Mouse (Mus musculus) retina, embryonic 14.5 days (tissue): ENCODE results near the gene Rpusd2.
A peak's percentile ranks its signal among the peaks of the same experiment; 100 is the strongest.
"Not testable (repeated sequence)": the region's sequence is repeated elsewhere in the genome, so short reads cannot be mapped to it uniquely, and the experiment has no call there.

Source experiments
- DNase-seq: peaks from one replicate; pipeline ENCODE4 v3.0.0-alpha.2; 2015; ENCODE audit warnings: low spot score

Gene Rpusd2

DNA sequence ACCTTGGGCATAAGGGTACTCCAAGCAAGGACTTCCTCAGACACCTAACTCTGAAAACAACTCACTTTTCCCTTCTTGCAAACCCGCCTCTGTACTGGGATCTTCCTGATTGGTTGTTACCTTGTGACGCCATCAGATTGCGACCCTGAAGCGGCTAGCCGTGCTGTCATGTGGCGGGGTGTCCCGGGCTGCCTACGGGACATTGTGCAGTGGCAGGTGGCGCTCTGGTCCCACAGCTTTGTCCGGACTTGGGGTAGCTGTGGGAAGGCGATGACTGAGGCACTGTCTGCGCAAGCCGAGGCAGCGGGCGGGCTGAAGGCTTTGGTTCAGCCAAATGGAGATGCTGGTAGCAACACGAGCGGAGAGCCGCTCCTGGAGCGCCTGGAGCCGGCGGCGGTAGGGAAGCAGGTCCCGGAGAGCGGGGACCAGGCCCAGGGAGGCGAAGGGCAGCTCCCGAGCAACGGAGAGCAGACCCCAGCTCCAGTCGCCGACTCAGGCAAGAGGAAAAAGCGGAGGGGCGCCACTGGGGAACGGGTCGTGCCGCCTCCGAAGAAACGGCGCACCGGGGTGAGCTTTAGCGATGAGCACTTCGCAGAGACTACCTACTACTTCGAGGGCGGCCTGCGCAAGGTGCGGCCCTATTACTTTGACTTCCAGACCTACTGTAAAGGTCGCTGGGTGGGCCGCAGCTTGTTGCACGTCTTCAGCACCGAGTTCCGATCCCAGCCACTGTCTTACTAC is at the start of gene Rpusd2:
TSS of gene Rpusd2 (plus strand) at position 135 of the 741 bp plus-strand sequence.
- DNase-seq, result peak; percentile 96

DNA sequence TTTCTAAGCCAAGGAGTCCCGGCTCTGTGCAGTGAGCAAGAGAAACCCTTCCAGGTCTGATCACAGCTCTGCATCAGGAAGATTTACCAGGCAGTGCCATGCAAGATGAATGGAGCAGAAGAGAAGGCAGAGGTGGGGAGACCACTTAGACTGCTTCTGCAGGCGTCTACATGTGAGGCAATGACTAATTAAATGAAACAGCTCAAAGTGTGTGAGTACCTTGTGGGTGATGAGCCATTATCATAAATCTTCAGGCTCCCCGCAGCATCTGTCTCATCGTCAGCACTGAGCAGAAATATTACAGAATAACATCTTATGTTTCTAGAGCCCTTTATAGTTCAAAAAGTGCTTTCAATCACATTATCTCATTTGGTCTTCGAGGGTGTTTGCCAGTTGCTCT is 39.1 kb upstream of the Rpusd2 start:
- no peak for DNase-seq

DNA sequence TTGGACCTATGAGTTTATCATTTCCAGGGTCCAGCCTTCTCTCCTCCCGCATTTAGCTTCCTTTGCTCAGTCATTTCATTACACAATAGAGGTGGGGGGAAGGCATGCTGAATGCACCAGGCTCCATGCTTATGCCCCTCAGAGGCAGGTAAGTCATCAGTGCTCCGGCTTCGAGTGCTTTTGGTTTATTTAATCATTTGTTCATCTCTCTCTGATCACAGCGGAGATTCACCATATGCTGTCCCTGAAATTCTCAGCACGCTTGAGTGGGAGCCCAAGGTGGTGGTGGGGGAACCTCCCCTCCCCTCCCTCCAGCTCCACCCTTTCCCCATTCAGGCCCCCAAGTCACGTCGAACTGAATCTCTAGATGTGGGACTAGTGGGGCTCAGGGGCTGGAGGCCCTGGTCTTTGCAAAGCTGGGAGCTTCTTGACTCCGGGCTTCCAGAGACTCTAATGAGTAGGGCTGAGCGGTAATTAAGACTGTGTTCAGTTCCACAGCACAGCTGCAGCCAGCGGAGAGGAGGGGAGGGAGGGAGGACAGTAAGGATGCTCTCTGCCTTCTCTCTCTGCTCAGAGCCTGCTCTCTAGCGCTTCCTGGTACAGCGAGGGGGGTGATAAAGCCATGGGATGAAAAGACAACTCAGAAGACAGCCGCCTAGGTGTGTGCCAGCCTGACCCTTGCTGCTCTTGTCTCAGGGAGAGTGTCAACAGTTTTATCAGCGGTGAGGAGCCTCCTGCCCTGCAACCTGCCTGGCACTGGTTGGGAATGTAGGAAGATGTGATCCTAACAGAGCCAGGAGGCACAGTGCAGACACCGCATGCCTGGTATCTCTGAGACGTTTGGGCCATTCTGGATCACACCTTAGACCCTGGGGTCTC is 38.4 kb upstream of the Rpusd2 start:
- DNase-seq, result peak; percentile 58

DNA sequence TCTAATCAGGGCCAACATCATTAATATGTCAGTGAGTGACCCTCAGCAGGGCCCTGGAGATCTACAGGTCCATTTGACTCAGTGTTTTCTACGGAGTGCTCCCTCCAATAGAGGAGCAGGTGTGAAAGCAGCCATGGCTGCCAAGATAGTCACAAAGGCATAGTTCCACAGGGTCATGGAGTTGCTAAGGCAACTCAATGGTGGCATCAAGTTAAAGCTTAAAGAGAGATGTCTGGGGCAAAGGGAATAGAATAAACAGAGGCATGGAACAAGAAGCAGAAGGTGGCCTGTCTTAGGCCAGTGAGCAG is 37.8 kb upstream of the Rpusd2 start:
- no peak for DNase-seq

DNA sequence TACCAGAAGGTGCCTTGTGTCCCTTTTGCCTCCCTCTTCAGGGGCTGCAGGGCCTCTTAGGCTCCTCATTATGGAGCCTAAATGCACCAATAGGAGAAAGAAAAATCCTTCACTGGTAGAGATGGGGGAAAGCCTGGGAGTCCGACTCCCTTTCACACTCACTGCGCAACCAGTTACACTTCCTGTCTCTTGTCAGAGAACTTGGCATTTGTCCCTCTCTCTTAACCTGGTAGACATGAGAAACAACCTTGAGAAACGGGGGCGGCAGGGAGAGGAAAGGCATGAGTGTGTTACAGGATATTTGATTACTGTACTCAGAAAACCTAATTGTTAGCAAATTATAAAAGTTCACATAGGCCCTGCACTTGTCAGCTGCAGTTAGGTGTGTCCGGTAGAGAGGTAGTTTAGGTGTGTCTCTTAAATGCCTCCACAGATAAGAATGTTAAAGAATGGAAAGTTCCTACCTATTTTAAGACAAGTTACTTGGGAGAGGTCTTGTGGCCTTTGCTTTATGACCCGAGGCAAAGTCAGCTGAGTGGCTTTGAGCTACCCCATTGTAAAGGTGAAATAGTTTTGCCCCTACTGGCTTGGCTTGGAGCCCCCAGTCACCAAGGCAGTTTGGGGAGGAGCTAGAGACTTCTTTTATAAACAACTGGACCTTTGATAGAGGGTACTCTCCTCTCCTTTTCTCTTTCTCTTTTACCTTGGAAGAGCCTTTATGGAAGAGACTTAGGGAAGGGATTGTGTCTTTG is 36.3 kb upstream of the Rpusd2 start:
- no peak for DNase-seq

DNA sequence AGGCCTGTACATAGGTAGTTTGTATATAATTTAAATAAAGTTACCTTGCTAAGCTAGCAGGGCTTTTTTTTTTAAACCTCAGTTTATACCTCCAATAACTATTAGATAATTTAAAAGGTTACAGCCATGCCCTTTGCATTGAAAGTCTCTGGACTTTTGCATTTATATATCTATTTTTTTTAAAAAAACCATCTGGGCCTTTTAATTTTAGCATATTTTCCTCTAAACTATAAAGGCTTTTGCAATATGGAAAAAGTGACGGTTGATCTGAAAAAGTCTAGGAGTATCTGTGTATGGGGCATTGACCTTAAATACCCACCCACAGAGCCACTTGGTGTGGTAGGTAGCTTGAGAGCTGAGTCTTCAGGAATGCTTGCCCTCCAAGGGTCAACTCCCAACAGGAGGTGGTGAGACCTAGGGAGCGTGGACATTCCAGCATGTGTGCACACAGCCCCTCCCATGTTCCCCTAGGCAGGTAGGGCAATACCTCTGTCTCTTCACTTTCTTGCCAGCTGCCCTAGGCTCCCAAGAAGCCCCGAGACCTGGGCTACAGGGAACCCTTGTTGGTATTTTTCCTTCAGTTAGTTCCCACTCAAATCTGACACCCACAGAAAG is 35.5 kb upstream of the Rpusd2 start:
- no peak for DNase-seq

DNA sequence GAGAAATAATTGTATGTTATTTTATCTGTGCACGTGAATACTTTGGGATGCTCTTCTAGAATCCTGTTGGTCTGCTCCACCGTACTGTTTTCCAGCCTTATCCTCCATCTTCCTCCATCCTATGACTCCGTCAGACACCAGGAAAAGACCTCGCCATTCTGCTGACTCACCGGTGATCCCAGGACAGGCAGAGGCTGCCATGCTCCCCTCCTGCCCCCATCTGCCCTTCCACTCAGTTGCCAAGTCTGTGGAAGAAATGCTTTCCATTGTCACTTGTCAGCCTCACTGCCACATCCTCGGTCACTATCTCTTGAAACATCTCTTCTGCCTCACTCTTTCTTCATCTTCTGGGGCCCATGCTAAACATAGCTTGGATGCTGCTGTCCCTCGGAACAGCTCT is 27.7 kb upstream of the Rpusd2 start:
- no peak for DNase-seq

DNA sequence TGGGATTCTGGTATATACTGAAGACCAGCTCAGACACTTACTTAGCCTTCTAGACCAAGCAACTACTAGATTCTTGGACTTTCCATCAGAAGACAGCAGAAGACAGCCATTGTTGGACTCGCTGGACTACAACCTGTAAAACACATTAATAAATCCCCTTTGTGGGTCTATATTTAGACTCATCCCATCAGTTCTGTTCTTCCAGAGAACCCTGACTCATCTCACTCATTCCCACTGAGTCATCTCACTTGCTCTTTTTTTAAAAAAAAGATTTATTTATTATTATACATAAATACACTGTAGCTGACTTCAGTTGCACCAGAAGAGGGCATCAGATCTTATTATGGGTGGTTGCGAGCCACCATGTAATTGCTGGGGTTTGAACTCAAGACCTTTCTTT is 25.2 kb upstream of the Rpusd2 start:
- DNase-seq, result no peak

DNA sequence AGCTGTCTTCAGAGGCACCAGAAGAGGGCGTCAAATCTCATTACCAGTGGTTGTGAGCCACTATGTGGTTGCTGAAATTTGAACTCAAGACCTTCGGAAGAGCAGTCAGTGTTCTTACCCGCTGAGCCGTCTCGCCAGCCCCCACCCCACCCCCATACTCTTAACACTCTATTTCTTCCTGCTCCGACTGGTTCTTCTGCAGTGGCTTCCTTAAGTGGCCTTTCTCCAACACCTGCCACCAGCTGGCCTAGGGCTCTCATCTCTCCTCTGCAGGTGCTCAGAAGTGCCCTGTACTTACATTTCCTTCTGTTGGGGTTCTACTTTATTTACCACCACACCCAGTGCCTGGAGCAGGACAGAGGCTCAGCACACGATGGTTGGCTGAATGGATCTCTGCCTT is 19.6 kb upstream of the Rpusd2 start:
- DNase-seq, result no peak

DNA sequence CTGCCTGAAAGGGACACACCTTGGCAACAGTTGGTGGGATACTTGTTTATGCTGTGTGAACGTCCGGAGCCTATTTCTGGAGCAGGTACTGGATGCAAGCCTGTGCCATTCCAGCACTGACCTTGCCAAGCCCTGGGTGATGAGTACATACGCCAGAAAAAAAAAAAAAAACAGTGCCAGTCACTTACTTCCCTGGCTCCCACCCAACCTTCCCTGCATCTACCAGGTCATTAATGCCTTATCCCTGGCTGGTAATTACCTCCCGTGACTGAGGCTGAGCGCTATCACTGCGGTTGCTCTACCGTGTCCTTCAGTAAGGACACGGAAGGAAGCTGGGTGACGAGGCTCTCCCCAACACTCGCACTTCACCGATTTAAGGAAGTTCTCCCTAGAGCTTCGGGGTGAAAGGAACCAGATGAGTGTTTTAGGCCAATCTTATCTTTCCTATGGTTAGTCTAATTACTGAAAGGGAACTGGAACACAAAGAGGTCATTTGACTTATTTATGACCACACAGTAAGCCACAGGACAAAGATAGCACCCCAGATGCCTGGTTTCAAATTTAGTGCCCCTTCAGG is 18.9 kb upstream of the Rpusd2 start:
- no peak for DNase-seq

DNA sequence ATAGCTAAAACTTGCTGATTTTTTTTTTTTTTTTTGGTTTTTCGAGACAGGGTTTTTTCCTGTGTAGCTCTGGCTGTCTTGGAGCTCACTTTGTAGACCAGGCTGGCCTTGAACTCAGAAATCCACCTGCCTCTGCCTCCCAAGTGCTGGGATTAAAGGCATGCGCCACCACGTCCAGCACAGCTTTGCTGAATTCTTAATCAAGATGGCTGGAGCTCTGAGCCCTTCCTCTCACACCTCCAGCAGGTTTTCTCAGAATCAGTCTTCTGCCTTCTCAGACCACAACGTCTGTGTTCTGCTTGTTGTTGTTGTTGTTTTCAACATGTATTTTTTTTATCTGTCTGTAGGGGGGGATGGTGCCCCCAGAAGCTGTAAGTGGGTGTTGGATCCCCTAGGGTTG is 18.3 kb upstream of the Rpusd2 start:
- DNase-seq, result not testable (repeated sequence)

DNA sequence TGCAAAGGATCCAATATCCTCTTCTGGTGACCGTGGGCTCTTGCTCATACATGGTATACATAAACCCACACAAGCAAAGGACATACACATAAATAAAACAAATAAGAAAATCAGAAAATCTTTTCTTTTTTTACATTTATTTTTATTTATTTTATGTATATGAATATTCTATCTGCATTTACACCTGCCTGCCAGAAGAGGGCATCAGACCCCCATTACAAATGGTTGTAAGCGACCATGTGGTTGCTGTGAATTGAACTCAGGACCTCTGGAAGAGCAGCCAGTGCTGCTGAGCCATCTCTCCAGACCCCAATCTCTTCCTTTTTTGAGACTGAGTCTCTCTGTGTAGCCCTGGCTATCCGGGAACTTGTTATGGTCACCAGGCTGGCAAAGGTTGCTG is 16.9 kb upstream of the Rpusd2 start:
- DNase-seq, result no peak

DNA sequence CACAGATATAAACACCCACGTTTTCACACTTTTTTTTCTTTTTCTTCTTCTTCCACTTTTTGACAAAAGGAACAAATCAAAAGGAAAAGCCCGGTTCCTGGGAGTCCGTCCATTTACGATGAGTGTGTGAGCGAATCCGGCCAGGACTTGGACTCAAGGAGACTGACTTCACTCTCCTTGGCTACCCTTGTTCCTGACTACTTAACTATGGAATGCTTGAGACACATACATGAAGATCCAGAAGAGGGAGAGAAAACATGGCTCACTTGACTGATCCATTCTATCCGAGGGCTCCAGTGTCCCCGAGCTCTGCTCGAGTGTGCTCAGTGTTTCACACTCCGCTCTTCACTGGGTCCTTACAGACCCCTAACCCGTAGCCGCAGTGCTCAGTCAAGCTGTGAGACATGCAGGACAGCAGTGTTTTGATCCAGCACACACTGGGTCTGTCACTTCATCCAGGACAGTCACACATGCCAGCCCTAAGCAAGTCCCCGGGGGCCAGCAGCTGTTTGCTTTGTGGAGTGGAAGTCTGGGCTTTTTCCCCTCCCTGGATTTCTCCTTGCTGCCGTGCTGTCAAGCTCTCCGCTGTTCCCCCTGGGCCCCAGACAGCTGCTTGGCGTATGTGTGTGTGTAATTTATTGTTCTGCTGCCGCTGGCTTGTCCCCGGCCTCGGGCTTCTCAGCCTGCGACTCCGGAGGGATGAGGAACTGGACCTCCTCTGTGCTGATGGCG is 16.0 kb upstream of the Rpusd2 start:
- DNase-seq, result peak; percentile 65

DNA sequence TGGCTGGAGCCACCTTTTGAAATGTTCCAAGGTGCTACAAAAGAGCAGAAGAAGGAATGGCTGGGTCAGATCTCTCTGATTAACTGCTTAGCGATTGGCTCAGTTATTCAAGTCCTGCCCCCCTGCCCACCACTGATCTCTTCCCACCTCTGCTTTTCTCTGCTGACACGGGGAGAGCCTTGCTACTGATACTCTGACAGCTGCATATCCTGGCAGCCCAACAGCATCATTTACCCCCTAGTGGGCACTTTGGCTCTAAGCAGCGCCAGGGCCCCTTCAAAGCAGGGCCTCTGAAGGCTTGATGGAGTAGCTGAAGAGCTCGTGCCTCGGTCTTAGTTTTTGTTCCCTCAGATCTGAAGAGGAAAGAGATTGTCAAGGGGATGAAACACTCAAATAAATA is 15.5 kb upstream of the Rpusd2 start:
- DNase-seq, result peak; percentile 60

DNA sequence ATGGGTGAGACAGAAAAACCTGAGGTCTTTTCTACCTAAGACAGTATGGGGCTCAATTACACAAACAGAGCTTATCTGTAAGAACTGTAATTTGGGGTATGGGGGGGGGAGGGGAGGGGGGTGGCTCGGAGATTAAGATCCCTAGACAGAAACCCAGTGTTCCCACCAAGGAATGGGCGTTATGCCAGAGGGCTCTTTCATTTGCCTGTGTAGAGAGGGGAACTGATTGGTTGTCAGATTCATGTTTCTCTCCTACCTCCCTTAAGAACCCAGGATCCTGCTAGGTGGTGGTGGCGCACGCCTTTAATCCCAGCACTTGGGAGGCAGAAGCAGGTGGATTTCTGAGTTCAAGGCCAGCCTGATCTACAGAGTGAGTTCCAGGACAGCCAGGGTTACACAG is 15.1 kb upstream of the Rpusd2 start:
- DNase-seq, result no peak

DNA sequence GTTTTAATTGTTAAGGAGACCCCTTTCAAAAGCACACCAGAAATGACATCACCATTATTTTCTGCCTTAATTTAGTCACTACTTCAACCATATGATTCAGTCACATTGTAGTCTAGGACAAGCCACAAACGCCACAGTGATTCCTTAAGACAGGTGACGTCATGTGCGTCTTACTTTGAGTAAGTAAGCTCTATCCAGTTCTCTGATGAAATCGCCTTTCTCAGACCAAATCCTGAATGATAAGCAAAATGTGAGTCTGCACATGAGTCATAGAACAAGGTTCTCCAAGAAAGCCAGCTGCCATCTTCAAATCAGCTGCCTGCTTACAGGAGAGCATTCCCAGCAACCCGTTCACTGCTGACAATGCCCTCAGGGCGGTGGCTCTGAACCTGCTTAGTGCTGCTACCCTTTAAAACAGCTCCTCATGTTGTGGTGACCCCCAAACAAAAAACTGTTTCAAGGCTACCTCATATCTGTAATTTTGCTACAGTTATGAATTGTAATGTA is 11.4 kb upstream of the Rpusd2 start:
- no peak for DNase-seq

DNA sequence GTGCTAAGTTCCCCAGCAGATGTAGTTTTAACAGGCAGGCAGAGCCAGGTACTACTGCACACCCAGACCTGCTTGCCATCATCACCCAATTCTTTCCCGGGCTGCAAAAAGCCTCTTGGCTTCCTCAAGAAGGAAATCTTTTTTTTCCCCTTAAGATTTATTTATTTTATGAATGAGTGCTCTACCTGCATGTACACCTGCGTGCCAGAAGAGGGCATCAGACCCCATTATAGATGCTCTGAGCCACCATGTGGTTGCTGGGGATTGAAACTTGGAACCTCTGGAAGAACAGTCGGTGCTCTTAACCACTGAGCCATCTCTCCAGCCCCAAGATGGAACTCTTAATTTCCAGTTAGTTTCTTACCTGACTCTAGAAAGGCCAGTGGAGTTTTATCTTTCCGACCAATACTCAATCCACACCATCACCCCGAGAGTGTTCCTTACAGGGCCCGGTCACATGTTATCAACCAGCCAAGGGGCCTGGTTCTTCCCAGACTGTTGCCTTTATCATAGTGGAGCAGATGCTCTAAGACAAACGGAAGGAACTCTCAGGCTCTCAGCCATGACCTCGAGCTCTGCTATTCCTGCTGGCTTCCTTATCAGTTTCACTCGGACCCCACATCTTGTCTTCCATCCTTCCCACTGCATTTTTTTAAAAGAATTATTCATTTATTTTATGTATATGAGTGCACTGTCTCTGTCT is 9.9 kb upstream of the Rpusd2 start:
- no peak for DNase-seq

DNA sequence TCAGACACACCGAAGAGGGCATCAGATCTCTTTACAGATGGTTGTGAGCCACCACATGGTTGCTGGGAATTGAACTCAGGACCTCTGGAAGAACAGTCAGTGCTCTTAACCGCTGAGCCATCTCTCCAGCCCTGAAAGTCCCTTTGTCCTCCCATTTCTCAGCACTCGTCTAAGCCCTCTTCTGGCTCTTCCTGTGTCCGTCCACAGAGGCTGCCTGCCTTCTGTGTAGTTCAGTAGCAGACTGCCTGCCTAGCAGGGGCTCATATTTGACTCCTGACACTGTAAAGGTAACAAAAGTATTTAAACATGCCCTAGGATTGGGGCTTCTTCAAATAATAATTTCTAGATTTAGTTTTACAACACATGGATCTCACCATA is 9.4 kb upstream of the Rpusd2 start:
- DNase-seq, result no peak

DNA sequence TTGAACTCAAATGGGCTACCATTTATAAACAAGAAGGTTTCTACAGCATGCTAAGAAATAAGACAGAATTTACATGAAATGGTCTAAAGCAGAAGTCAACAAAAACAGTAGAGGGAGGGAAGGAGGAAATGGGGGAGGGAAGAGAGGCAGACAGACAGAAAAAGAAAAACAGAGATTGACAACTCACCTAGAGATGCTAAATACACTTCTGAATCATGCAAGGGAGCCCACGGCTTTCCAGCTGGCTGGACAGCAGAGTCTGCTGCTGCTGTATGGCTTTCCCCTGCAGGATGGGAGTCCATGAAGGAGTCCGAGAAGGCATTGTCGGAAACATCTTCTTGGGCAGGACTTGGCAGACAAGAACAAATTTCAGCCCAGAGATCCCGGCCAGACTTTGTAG is 7.6 kb upstream of the Rpusd2 start:
- no peak for DNase-seq

DNA sequence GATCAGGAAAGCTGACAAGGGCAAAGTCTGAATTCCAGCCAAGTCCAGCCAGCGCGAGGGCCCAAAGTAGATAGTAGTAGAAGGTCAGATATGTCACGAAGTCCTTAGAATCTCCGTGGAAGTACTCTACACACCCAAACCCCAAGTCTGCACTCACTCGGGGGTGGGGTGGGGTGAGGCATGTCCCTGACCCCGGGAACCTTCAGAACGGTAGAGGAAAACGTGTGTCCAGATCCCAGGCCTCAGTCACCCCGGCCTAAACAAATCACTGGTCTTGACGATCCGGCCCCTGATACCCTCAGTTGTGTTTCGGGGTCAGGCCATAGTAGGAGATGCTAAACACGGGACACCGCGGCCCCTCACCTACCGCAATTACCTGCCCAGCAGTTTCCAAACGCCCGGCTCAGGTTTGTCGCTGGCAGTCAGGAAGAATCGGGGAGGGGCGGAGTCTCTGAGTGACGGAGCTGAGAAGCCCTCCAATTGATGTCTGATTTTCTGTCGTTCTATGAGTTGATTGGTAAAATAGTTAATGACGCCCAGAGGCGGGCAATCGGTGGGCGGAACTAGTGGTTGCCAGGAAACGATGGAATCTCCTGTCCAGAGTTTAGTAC is 5.5 kb upstream of the Rpusd2 start, which contains the start of gene Ccdc32:
TSS of gene Ccdc32 (minus strand) at position 453 of the 611 bp plus-strand sequence.
- peak; percentile 97 for DNase-seq
